Mouse (Mus musculus): ENCODE measurements around the gene Arsb.

Arsb gene

GRCm38 (mm10) chr13:93787647-93788046, 16.2 kb downstream of the Arsb start:
- 51% methylated on average over 8 of the region's 8 CpGs for WGBS

- WGBS, result 43% methylated on average over 11 of the region's 11 CpGs
Measured at GRCm38 (mm10) chr13:93792945-93793642, 21.7 kb downstream of the Arsb start.

- 66% methylated on average over 10 of the region's 10 CpGs for WGBS
Measured at GRCm38 (mm10) chr13:93793643-93794182, 22.3 kb downstream of the Arsb start.

GRCm38 (mm10) chr13:93797011-93797600, 25.7 kb downstream of the Arsb start:
- WGBS, result 49% methylated on average over 5 of the region's 5 CpGs

- 94% methylated on average over 2 of the region's 2 CpGs for WGBS
Measured at GRCm38 (mm10) chr13:93810311-93810710, 38.9 kb downstream of the Arsb start.

GRCm38 (mm10) chr13:93814081-93814480, 42.7 kb downstream of the Arsb start:
- WGBS, result 97% methylated on average over 6 of the region's 6 CpGs

- 95% methylated on average over 12 of the region's 12 CpGs for WGBS
Measured at GRCm38 (mm10) chr13:93814676-93815075, 43.2 kb downstream of the Arsb start.

- WGBS, result 93% methylated on average over 11 of the region's 11 CpGs
Measured at GRCm38 (mm10) chr13:93815128-93815527, 43.7 kb downstream of the Arsb start.

GRCm38 (mm10) chr13:93816127-93816526, 44.7 kb downstream of the Arsb start:
- WGBS, result 91% methylated on average over 2 of the region's 2 CpGs

- WGBS, result 71% methylated on average over 9 of the region's 9 CpGs
Measured at GRCm38 (mm10) chr13:93816688-93817331, 45.4 kb downstream of the Arsb start.

- WGBS, result 83% methylated on average over 4 of the region's 4 CpGs
Measured at GRCm38 (mm10) chr13:93820173-93820572, 48.7 kb downstream of the Arsb start.

GRCm38 (mm10) chr13:93822001-93822400, 50.6 kb downstream of the Arsb start:
- 58% methylated on average over 6 of the region's 6 CpGs for WGBS

- 87% methylated on average over 7 of the region's 7 CpGs for WGBS
Measured at GRCm38 (mm10) chr13:93825792-93826558, 54.5 kb downstream of the Arsb start.

- 84% methylated on average over 2 of the region's 2 CpGs for WGBS
Measured at GRCm38 (mm10) chr13:93827745-93828144, 56.3 kb downstream of the Arsb start.

- 64% methylated on average over 2 of the region's 2 CpGs for WGBS
Measured at GRCm38 (mm10) chr13:93829565-93830293, 58.3 kb downstream of the Arsb start.

GRCm38 (mm10) chr13:93830294-93830645, 58.8 kb downstream of the Arsb start:
- 84% methylated on average over 6 of the region's 6 CpGs for WGBS

GRCm38 (mm10) chr13:93837481-93838225, 66.2 kb downstream of the Arsb start:
- WGBS, result 80% methylated on average over 12 of the region's 12 CpGs

- WGBS, result 65% methylated on average over 8 of the region's 8 CpGs
Measured at GRCm38 (mm10) chr13:93838431-93839136, 67.2 kb downstream of the Arsb start.

- WGBS, result 58% methylated on average over 10 of the region's 10 CpGs
Measured at GRCm38 (mm10) chr13:93839137-93839630, 67.8 kb downstream of the Arsb start.

- WGBS, result 63% methylated on average over 2 of the region's 2 CpGs
Measured at GRCm38 (mm10) chr13:93839721-93840120, 68.3 kb downstream of the Arsb start.
